Mouse (Mus musculus) kidney, postnatal 0 days (tissue): ENCODE measurements at regions not wholly inside any gene's neighbourhood (a gene's known extent, or its start where the extent isn't known, plus 50 kb on each side); places are given as distances from the start of the nearest gene placed in this dataset.

Source experiments
- ATAC-seq: fragments of 200-750 bp; cut with Nextera tagmentation; replicated peaks from 2 replicates; pipeline ENCODE4 v1.8.0; 2017; ENCODE audit warnings: low read depth, moderate number of reproducible peaks, moderate TSS enrichment, moderate library complexity; ENCODE audit not compliant: low FRiP score
- DNase-seq: peaks from one replicate; pipeline ENCODE4 v3.0.0-alpha.2; 2016; ENCODE audit warnings: low spot score
- H3K27ac ChIP-seq: fragments of 300-500 bp; sonication (generic); 2 replicates; pipeline ENCODE4 v1.5.1; 2014; ENCODE audit warnings: mild to moderate bottlenecking
- H3K27me3 ChIP-seq: fragments of 300-500 bp; sonication (generic); 2 replicates; pipeline ENCODE4 v1.6.1; 2014; ENCODE audit warnings: low read length, mixed read lengths; ENCODE audit not compliant: insufficient read depth
- H3K36me3 ChIP-seq: fragments of 300-500 bp; sonication (generic); 2 replicates; pipeline ENCODE4 v1.6.1; 2014; ENCODE audit warnings: low read length, mixed read lengths; ENCODE audit not compliant: insufficient read depth
- H3K4me1 ChIP-seq: fragments of 300-500 bp; sonication (generic); replicated peaks from 2 replicates; pipeline ENCODE4 v1.6.1; 2014; ENCODE audit warnings: antibody characterized with exemption, low read length, mixed read lengths; ENCODE audit not compliant: insufficient read depth
- H3K4me2 ChIP-seq: fragments of 300-500 bp; sonication (generic); 2 replicates; pipeline ENCODE4 v1.6.1; 2014; ENCODE audit warnings: mild to moderate bottlenecking, low read length, moderate library complexity, mixed read lengths
- H3K4me3 ChIP-seq: fragments of 300-500 bp; sonication (generic); replicated peaks from 2 replicates; pipeline ENCODE4 v1.5.1; 2014; ENCODE audit warnings: low read depth, low read length
- H3K9ac ChIP-seq: fragments of 300-500 bp; sonication (generic); 2 replicates; pipeline ENCODE4 v1.6.1; 2014; ENCODE audit warnings: low read depth, low read length
- H3K9me3 ChIP-seq: fragments of 300-500 bp; sonication (generic); replicated peaks from 2 replicates; pipeline ENCODE4 v1.6.1; 2016; ENCODE audit warnings: low read length, inconsistent platforms, mixed read lengths
- CTCF ChIP-seq: IDR thresholded peaks from 2 replicates; pipeline ENCODE4 v1.5.1; 2016; ENCODE audit warnings: antibody characterized with exemption, low read depth, mild to moderate bottlenecking, moderate library complexity
- WGBS: fragments of 180-500 bp; shearing (Covaris S2); extraction: QIAGEN DNeasy Blood & Tissue Kit; methylation state at CpG from one replicate; pipeline ENCODE4 v1.1.7; 2014; 5-methylcytosine and 5-hydroxymethylcytosine counted together

- Histone ChIP-seq H3K27me3 (no peaks in the 10 kb centered on the region), H3K4me2 (no peak overlapping the region), H3K9ac (no peak overlapping the region), H3K27ac (peak overlapping the region; percentile 70), H3K4me3 (no peak overlapping the region), H3K4me1 (no peaks in the 10 kb centered on the region), H3K36me3 (no peaks in the 10 kb centered on the region), H3K9me3 (no peaks in the 10 kb centered on the region)
- TF ChIP-seq CTCF = no peak
- DNase-seq (peak; percentile 48), ATAC-seq (peak; percentile 87)
- WGBS = 36% methylated on average over 6 of the region's 6 CpGs
These were observed 68.4 kb upstream of the Usp27x start for GRCm38 (mm10) chrX:7443996-7444421.

GRCm38 (mm10) chrX:7435375-7436042, 59.9 kb upstream of the Usp27x start:
- H3K4me3 ChIP-seq = no peak overlapping the region
- H3K4me1 ChIP-seq = no peaks in the 10 kb centered on the region
- no peaks in the 10 kb centered on the region for H3K9me3 ChIP-seq
- 94% methylated on average over 2 of the region's 2 CpGs for WGBS
- no peak overlapping the region for H3K27ac ChIP-seq
- no peak overlapping the region for H3K4me2 ChIP-seq
- DNase-seq = no peak
- no peaks in the 10 kb centered on the region for H3K27me3 ChIP-seq
- no peak for ATAC-seq
- H3K36me3 ChIP-seq = no peaks in the 10 kb centered on the region
- no peak for TF ChIP-seq CTCF
- no peak overlapping the region for H3K9ac ChIP-seq

GRCm38 (mm10) chrX:7434268-7434667, 58.6 kb upstream of the Usp27x start:
- no peak for ATAC-seq

GRCm38 (mm10) chrX:7430456-7430855, 54.8 kb upstream of the Usp27x start:
- Histone ChIP-seq H3K27ac (no peak overlapping the region), H3K4me3 (no peak overlapping the region), H3K4me2 (no peak overlapping the region), H3K9me3 (no peaks in the 10 kb centered on the region), H3K27me3 (no peaks in the 10 kb centered on the region), H3K4me1 (no peaks in the 10 kb centered on the region), H3K9ac (no peak overlapping the region), H3K36me3 (no peaks in the 10 kb centered on the region)
- ATAC-seq (no peak), DNase-seq (no peak)
- no peak for TF ChIP-seq CTCF
- WGBS = 93% methylated on average over 1 of the region's 1 CpGs

More at GRCm38 (mm10) chrX:7434268-7434667, 58.6 kb upstream of the Usp27x start:
- H3K27me3 ChIP-seq = no peaks in the 10 kb centered on the region
- no peak overlapping the region for H3K27ac ChIP-seq
- WGBS = 33% methylated on average over 2 of the region's 2 CpGs
- no peak for TF ChIP-seq CTCF
- no peaks in the 10 kb centered on the region for H3K9me3 ChIP-seq
- no peaks in the 10 kb centered on the region for H3K4me1 ChIP-seq
- no peak overlapping the region for H3K4me2 ChIP-seq
- no peak for DNase-seq
- no peak overlapping the region for H3K4me3 ChIP-seq
- no peak overlapping the region for H3K9ac ChIP-seq
- H3K36me3 ChIP-seq = no peaks in the 10 kb centered on the region

- H3K4me2 ChIP-seq = no peak overlapping the region
- no peak overlapping the region for H3K27ac ChIP-seq
- H3K4me1 ChIP-seq = no peaks in the 10 kb centered on the region
- WGBS = 37% methylated on average over 5 of the region's 5 CpGs
- H3K36me3 ChIP-seq = no peaks in the 10 kb centered on the region
- H3K4me3 ChIP-seq = no peak overlapping the region
- no peak for ATAC-seq
- no peak for DNase-seq
- TF ChIP-seq CTCF = no peak
- no peaks in the 10 kb centered on the region for H3K9me3 ChIP-seq
- no peaks in the 10 kb centered on the region for H3K27me3 ChIP-seq
- H3K9ac ChIP-seq = no peak overlapping the region
These were observed 53.9 kb upstream of the Usp27x start for GRCm38 (mm10) chrX:7429524-7429865.

- no peaks in the 10 kb centered on the region for H3K9me3 ChIP-seq
- 53% methylated on average over 20 of the region's 20 CpGs for WGBS
- no peak for TF ChIP-seq CTCF
- H3K27me3 ChIP-seq = no peaks in the 10 kb centered on the region
- no peak overlapping the region for H3K4me3 ChIP-seq
- DNase-seq = no peak
- H3K36me3 ChIP-seq = no peaks in the 10 kb centered on the region
- H3K9ac ChIP-seq = no peak overlapping the region
- no peaks in the 10 kb centered on the region for H3K4me1 ChIP-seq
- H3K27ac ChIP-seq = no peak overlapping the region
- no peak overlapping the region for H3K4me2 ChIP-seq
- ATAC-seq = 0 out of 2 replicates have a peak, but pooled peaks have one; percentile 13
These were observed 53.2 kb upstream of the Usp27x start for GRCm38 (mm10) chrX:7428621-7429523.
